Comparison of ENCODE assay signal across 11 mouse cellular contexts in genomic region chr11:85696491-85697398, GRCm38 (mm10).
DNase-seq lines count a peak whose midpoint lies in the region; ATAC-seq and TF ChIP-seq lines count a peak whose summit lies in the region.
"Had no signal": no experiment of that assay in that cellular context is flagged by ENCODE, and none has a peak within 500 bp of the region (broad histone marks: within the 10 kb centered on the region; RNA-seq: fewer than 3 reads in every experiment).

No protein-coding gene starts in this region.

- ATAC-seq in kidney, postnatal 0 days (replicated peaks; ENCODE audit: low FRiP score, low read depth): no peak
- ATAC-seq in intestine, embryonic 15.5 days: peak; percentile 44
- peak; percentile 68; the same call in 1 of the 2 replicates for ATAC-seq in stomach, embryonic 14.5 days (ENCODE audit: insufficient number of reproducible peaks, insufficient read depth, low FRiP score, low read depth)
- ATAC-seq in inflammation-experienced regulatory T-cells, adult 6 months: no peak

- H3K4me1 ChIP-seq in kidney, postnatal 0 days (replicated peaks; ENCODE audit: insufficient read depth, low read length): peaks cover 29% of the 10 kb centered on the region
- H3K4me1 ChIP-seq in intestine, embryonic 15.5 days (replicated peaks): peaks cover 25% of the 10 kb centered on the region
- H3K4me1 ChIP-seq in stomach, embryonic 14.5 days (ENCODE audit: control insufficient read depth, insufficient read depth, low read length): peaks cover 37% of the 10 kb centered on the region

- no peak overlapping the region for H3K4me3 ChIP-seq in kidney, postnatal 0 days (replicated peaks; ENCODE audit: low read depth, low read length)
- H3K4me3 ChIP-seq in intestine, embryonic 15.5 days (replicated peaks): no peak overlapping the region
- no peak overlapping the region for H3K4me3 ChIP-seq in stomach, embryonic 14.5 days (ENCODE audit: low read depth, low read length)
- H3K4me3 ChIP-seq in left cerebral cortex, adult 2 months: no peak overlapping the region
- H3K4me3 ChIP-seq: neural tube, embryonic 12.5 days had no signal

- no peak overlapping the region for H3K4me2 ChIP-seq in kidney, postnatal 0 days (ENCODE audit: low read length)
- H3K4me2 ChIP-seq in intestine, embryonic 15.5 days (replicated peaks): peak overlapping the region; percentile 47; the same call in 1 of the 2 replicates
- no peak overlapping the region for H3K4me2 ChIP-seq in stomach, embryonic 14.5 days (replicated peaks; ENCODE audit: low read depth, low read length)
- H3K4me2 ChIP-seq: hindbrain, embryonic 14.5 days; neural tube, embryonic 12.5 days had no signal

- intact Hi-C loops in left cerebral cortex, adult 2 months (cut with DNase I): no loop called here

- WGBS in kidney, postnatal 0 days: 44% methylated on average over 14 of the region's 14 CpGs
- 32% methylated on average over 14 of the region's 14 CpGs for WGBS in intestine, embryonic 15.5 days
- WGBS in stomach, embryonic 14.5 days: 23% methylated on average over 14 of the region's 14 CpGs

- peak overlapping the region; percentile 42; the same call in 1 of the 2 replicates for H3K27ac ChIP-seq in kidney, postnatal 0 days
- H3K27ac ChIP-seq in intestine, embryonic 15.5 days: peak overlapping the region; percentile 81
- H3K27ac ChIP-seq in stomach, embryonic 14.5 days (ENCODE audit: low read length): peak overlapping the region; percentile 75
- no peak overlapping the region for H3K27ac ChIP-seq in left cerebral cortex, adult 2 months
- H3K27ac ChIP-seq: hindbrain, embryonic 14.5 days; neural tube, embryonic 12.5 days had no signal

- TF ChIP-seq CTCF in kidney, postnatal 0 days (IDR thresholded peaks at IDR 0.05; ENCODE audit: low read depth): no peak
- no peak for TF ChIP-seq CTCF in left cerebral cortex, adult 2 months (IDR thresholded peaks at IDR 0.05)

- H3K9ac ChIP-seq in kidney, postnatal 0 days (ENCODE audit: low read depth, low read length): no peak overlapping the region
- no peak overlapping the region for H3K9ac ChIP-seq in intestine, embryonic 15.5 days
- no peak overlapping the region for H3K9ac ChIP-seq in stomach, embryonic 14.5 days (replicated peaks; ENCODE audit: low read depth, low read length)
- H3K9ac ChIP-seq: hindbrain, embryonic 14.5 days; neural tube, embryonic 12.5 days had no signal

- peak; percentile 72 for DNase-seq in kidney, postnatal 0 days (ENCODE audit: low spot score)
- no peak for DNase-seq in kidney, postnatal 25 days
- peak; percentile 77 for DNase-seq in embryo, embryonic 11 days
- DNase-seq in left cerebral cortex, adult 2 months (ENCODE audit: extremely low spot score in 1 of 2, low spot score in 2 of 2): no peak
- DNase-seq: adrenal gland, adult 2 months; cerebellum, postnatal 36 days had no signal

- no peaks in the 10 kb centered on the region for H3K36me3 ChIP-seq in kidney, postnatal 0 days (ENCODE audit: insufficient read depth, low read length)
- H3K36me3 ChIP-seq in intestine, embryonic 15.5 days: no peaks in the 10 kb centered on the region
- no peaks in the 10 kb centered on the region for H3K36me3 ChIP-seq in stomach, embryonic 14.5 days (ENCODE audit: control insufficient read depth, insufficient read depth, low read length)
- H3K36me3 ChIP-seq: neural tube, embryonic 12.5 days had no signal

- H3K27me3 ChIP-seq in kidney, postnatal 0 days (ENCODE audit: insufficient read depth, low read length): no peaks in the 10 kb centered on the region
- no peaks in the 10 kb centered on the region for H3K27me3 ChIP-seq in intestine, embryonic 15.5 days (replicated peaks)
- no peaks in the 10 kb centered on the region for H3K27me3 ChIP-seq in stomach, embryonic 14.5 days (ENCODE audit: control insufficient read depth, insufficient read depth, low read length)
- H3K27me3 ChIP-seq: neural tube, embryonic 12.5 days had no signal

- no peaks in the 10 kb centered on the region for H3K9me3 ChIP-seq in kidney, postnatal 0 days (replicated peaks; ENCODE audit: low read length)
- H3K9me3 ChIP-seq in intestine, embryonic 15.5 days: no peaks in the 10 kb centered on the region
- no peaks in the 10 kb centered on the region for H3K9me3 ChIP-seq in stomach, embryonic 14.5 days (ENCODE audit: control insufficient read depth, low read depth, low read length)
- H3K9me3 ChIP-seq: neural tube, embryonic 12.5 days had no signal

Comparison
In these comparisons a context has a peak if more than half of its experiments do, and no peak if none do; other contexts are left out.
1. DNase-seq: peak in kidney, postnatal 0 days (single experiment) and embryo, embryonic 11 days (single experiment); none in kidney, postnatal 25 days (0 of 2) and left cerebral cortex, adult 2 months (0 of 2).
2. ATAC-seq: peak in intestine, embryonic 15.5 days (single experiment) and stomach, embryonic 14.5 days (single experiment); none in kidney, postnatal 0 days (single experiment) and inflammation-experienced regulatory T-cells, adult 6 months (single experiment).